Mouse (Mus musculus) hindbrain, embryonic 16.5 days (tissue): ENCODE measurements around the gene Rpl35. TPM values are rescaled to one million over a fixed set of nuclear protein-coding genes. Genes with fewer than 3 reads are reported as not detected.

Experiments
- ATAC-seq: fragments of 200-750 bp; cut with Nextera tagmentation; 2 replicates; pipeline ENCODE4 v1.8.0; 2017; ENCODE audit warnings: moderate TSS enrichment, moderate library complexity
- H3K27ac ChIP-seq: fragments of 300-500 bp; sonication (generic); 2 replicates; pipeline ENCODE4 v1.5.1; 2014; ENCODE audit warnings: low read depth, mild to moderate bottlenecking, control low read depth, low read length, moderate library complexity
- H3K27me3 ChIP-seq: fragments of 300-500 bp; sonication (generic); replicated peaks from 2 replicates; pipeline ENCODE4 v1.6.1; 2014; ENCODE audit warnings: low read length; ENCODE audit not compliant: control insufficient read depth, insufficient read depth
- H3K36me3 ChIP-seq: fragments of 300-500 bp; sonication (generic); 2 replicates; pipeline ENCODE4 v1.6.1; 2014; ENCODE audit warnings: mild to moderate bottlenecking, low read length, moderate library complexity, mixed read lengths; ENCODE audit not compliant: control insufficient read depth, insufficient read depth
- H3K4me1 ChIP-seq: fragments of 300-500 bp; sonication (generic); 2 replicates; pipeline ENCODE4 v1.6.1; 2014; ENCODE audit warnings: low read depth, low read length; ENCODE audit not compliant: control insufficient read depth, insufficient read depth
- H3K4me2 ChIP-seq: fragments of 300-500 bp; sonication (generic); 2 replicates; pipeline ENCODE4 v1.6.1; 2014; ENCODE audit warnings: mild to moderate bottlenecking, low read length, control low read depth, moderate library complexity
- H3K4me3 ChIP-seq: fragments of 300-500 bp; sonication (generic); 2 replicates; pipeline ENCODE4 v1.5.1; 2014; ENCODE audit warnings: mild to moderate bottlenecking, low read length, control low read depth, moderate library complexity
- H3K9ac ChIP-seq: fragments of 300-500 bp; sonication (generic); 2 replicates; pipeline ENCODE4 v1.6.1; 2014; ENCODE audit warnings: low read depth, mild to moderate bottlenecking, control low read depth, low read length, moderate library complexity
- H3K9me3 ChIP-seq: fragments of 300-500 bp; sonication (generic); 2 replicates; pipeline ENCODE4 v1.6.1; 2014; ENCODE audit warnings: mild to moderate bottlenecking, low read length, moderate library complexity; ENCODE audit not compliant: control insufficient read depth
- WGBS: fragments of 180-500 bp; shearing (Covaris S2); extraction: QIAGEN DNeasy Blood & Tissue Kit; methylation state at CpG from one replicate; pipeline ENCODE4 v1.1.7; 2014; 5-methylcytosine and 5-hydroxymethylcytosine counted together
- polyA plus RNA-seq: library from polyadenylated mRNA; unstranded; fragments of >200 nt; fragmentation: Nextera tagmentation; extraction: Ambion mirVana; gene quantifications from 2 replicates; pipeline ENCODE4 v1.2.1, GENCODE M21; 2015

Rpl35 gene
- polyA plus RNA-seq, 1 experiment from 2014 or later: 554 TPM

DNA sequence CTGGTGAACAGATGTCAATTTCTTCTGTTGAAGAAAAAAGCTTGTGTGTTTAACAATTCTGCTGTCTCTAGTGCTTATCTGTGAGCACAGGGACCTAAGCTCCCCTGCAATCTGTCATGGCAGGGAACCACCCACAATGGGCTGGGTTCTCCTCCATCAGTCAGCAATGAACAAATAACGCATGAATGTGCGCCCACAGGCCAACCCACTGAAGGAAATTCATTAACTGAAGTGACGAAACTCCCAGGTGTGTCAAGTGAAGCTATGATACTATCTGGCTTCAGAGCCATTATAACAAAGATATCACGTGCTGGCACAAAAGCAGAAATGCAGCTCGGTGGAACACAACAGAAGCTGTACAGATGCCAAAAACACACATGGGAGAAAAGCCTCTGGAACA is 35.4 kb downstream of the Rpl35 start:
- Histone ChIP-seq H3K27ac (no peak overlapping the region), H3K9ac (no peak overlapping the region), H3K9me3 (no peaks in the 10 kb centered on the region), H3K4me3 (no peak overlapping the region), H3K4me1 (no peaks in the 10 kb centered on the region), H3K36me3 (no peaks in the 10 kb centered on the region), H3K27me3 (no peaks in the 10 kb centered on the region), H3K4me2 (no peak overlapping the region)
- WGBS: 77% methylated on average over 5 of the region's 5 CpGs
- no peak for ATAC-seq

DNA sequence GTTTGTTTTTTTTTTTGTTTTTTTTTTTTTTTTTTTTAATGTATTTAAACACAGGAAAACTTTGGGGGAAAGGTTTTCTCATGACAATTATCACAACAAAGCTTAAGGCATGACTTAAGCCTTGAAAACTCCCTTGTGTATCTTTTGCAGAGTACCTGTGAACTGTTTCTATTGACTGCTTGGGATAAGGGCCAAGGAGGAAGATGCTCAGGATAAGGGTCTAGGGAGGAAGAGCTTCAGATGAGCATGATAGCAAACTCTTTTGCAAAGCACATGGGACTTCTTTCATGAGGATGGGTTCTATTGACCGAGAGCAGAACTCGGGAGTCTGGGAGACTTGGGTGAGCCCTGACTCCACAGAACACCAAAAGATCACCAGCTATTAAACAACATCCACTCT is 35.8 kb downstream of the Rpl35 start:
- H3K27me3 ChIP-seq: no peaks in the 10 kb centered on the region
- WGBS: 100% methylated on average over 2 of the region's 2 CpGs
- H3K4me1 ChIP-seq: no peaks in the 10 kb centered on the region
- no peaks in the 10 kb centered on the region for H3K9me3 ChIP-seq
- H3K27ac ChIP-seq: no peak overlapping the region
- H3K4me2 ChIP-seq: no peak overlapping the region
- H3K36me3 ChIP-seq: no peaks in the 10 kb centered on the region
- no peak overlapping the region for H3K4me3 ChIP-seq
- no peak overlapping the region for H3K9ac ChIP-seq
- no peak for ATAC-seq

DNA sequence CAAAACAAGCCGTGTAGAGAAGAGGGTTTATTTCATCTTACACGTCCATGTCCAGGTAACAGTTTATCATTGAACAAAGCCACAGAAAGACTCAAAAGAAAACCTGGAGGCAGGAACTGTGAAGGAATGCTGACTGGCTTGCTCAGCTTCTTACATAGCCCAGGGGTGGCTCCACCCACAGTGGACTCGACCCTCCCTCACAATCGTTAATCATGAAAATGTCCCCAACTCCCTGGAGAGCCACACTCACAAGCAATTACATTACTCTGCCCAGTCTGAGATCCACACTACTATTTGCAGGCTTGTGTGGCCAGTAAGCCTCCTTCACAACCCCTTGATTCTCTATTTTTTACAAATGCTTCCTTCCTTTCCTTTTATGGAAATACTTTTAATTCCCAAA is 41.2 kb downstream of the Rpl35 start:
- H3K9me3 ChIP-seq: no peaks in the 10 kb centered on the region
- H3K27ac ChIP-seq: no peak overlapping the region
- ATAC-seq: 0 out of 2 replicates have a peak, but pooled peaks have one; percentile 40
- WGBS: 44% methylated on average over 4 of the region's 4 CpGs
- H3K4me3 ChIP-seq: no peak overlapping the region
- no peaks in the 10 kb centered on the region for H3K27me3 ChIP-seq
- H3K9ac ChIP-seq: no peak overlapping the region
- H3K36me3 ChIP-seq: no peaks in the 10 kb centered on the region
- no peak overlapping the region for H3K4me2 ChIP-seq
- no peaks in the 10 kb centered on the region for H3K4me1 ChIP-seq

DNA sequence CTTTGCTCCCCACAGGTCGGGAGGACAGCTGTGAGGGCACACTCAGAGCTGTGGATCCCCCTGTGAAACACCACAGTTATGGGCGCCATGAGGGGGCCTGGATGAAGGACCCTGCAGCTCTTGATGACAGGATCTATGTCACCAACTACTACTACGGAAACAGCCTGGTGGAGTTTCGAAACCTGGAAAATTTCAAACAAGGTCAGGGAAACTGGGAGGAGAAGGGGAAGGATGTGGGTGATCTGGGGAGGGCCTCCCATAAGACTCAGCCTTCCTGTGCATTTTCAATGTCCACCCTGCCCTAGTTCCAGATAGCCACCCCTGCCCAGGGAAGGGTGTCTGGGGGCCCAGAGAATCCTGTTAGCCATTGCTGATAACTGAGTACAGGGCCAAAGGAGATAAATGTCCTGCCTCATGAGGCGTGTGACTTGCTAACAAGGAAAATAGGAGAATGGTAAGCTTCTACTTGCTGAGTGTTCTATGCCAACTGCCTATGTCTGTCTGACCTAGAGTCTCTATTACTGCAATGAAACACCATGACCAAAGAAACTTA is 47.7 kb downstream of the Rpl35 start:
- Histone ChIP-seq H3K9me3 (no peaks in the 10 kb centered on the region), H3K36me3 (no peaks in the 10 kb centered on the region), H3K9ac (no peak overlapping the region), H3K27ac (no peak overlapping the region), H3K4me3 (no peak overlapping the region), H3K4me1 (peaks cover 5% of the 10 kb centered on the region), H3K27me3 (no peaks in the 10 kb centered on the region), H3K4me2 (no peak overlapping the region)
- WGBS: 84% methylated on average over 5 of the region's 5 CpGs
- ATAC-seq: no peak

DNA sequence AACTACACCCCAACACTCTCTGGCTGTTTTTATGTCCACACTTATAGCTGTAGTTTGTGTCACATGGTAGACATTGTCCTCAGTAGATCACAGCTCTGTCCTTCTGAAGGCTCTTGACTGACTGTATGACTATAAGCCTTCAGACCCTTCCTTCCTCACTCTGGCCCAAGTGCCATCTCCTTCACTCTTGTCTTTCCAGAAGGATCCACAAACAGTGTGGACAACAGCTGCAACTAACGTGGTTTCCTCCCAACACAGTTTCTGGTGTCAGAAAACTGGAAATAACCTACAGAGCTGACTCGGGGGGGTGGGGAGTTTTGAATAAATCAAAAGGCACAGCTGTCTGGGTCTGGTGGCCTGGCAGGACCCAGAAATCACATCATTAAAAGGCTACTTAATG is 49.4 kb downstream of the Rpl35 start:
- no peaks in the 10 kb centered on the region for H3K9me3 ChIP-seq
- H3K4me1 ChIP-seq: peaks cover 5% of the 10 kb centered on the region
- no peak overlapping the region for H3K9ac ChIP-seq
- no peak for ATAC-seq
- H3K4me3 ChIP-seq: no peak overlapping the region
- H3K27me3 ChIP-seq: no peaks in the 10 kb centered on the region
- H3K4me2 ChIP-seq: no peak overlapping the region
- 77% methylated on average over 2 of the region's 2 CpGs for WGBS
- no peak overlapping the region for H3K27ac ChIP-seq
- H3K36me3 ChIP-seq: no peaks in the 10 kb centered on the region

DNA sequence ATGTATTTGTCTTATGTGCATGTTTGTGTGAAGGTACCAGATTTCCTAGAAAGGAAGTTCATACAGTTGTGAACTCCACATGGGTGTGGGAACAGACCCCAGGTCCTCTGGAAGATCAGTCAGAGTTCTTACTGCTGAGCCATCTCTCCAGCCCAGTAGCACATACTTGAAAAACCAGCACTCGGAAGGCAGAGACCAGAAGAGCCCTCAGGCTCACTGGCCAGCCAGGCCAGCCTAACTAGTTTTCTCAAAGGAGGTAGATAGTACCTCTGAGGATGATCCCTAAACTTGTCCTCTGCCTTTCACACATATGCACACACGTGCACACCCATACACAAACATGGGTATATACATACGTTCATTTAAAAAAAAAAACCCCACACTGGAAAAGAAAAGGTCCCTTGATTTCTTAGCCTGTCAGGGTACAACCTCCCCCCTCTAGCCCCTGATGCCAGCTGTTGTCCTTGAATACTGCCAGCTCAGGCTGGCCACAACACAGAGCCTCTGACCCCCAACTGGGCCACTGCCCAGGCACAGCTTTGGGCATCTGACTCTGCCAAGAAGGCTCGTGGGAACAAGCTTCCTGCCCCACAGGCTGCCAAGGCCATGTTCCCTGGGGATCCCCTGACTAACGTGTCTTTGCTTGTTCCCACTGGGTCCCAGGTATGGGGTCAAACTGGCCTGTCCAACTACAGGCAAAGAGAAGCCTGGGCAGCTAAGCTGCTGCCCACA is 52.1 kb downstream of the Rpl35 start:
- Histone ChIP-seq H3K9me3 (no peaks in the 10 kb centered on the region), H3K27ac (no peak overlapping the region), H3K27me3 (no peaks in the 10 kb centered on the region), H3K4me1 (peaks cover 9% of the 10 kb centered on the region), H3K9ac (no peak overlapping the region), H3K36me3 (no peaks in the 10 kb centered on the region), H3K4me3 (no peak overlapping the region), H3K4me2 (no peak overlapping the region)
- ATAC-seq: peak; percentile 85
- 62% methylated on average over 5 of the region's 5 CpGs for WGBS

Other genes starting within 250 kb of the Rpl35 start
- 1.8 and 2.4 TPM in 2 replicates for gene Nr6a1, start 77.9 kb downstream of the Rpl35 start, polyA plus RNA-seq
- gene Olfml2a, start 73.6 kb downstream of the Rpl35 start, polyA plus RNA-seq: 4.4 and 6.9 TPM in 2 replicates
- gene Wdr38, start 8.1 kb downstream of the Rpl35 start, polyA plus RNA-seq: 1.5 and 1.7 TPM in 2 replicates
- gene Arpc5l, start 276 bp downstream of the Rpl35 start, polyA plus RNA-seq: 140 and 152 TPM in 2 replicates
- gene Golga1, start 59.9 kb upstream of the Rpl35 start, polyA plus RNA-seq: 27.1 and 30.2 TPM in 2 replicates
- 15.2 and 17.5 TPM in 2 replicates for gene Scai, start 185.1 kb upstream of the Rpl35 start, polyA plus RNA-seq
- gene Ppp6c, start 220.8 kb upstream of the Rpl35 start, polyA plus RNA-seq: 65.2 and 69.3 TPM in 2 replicates